Mouse (Mus musculus): ENCODE measurements around the gene Tssc4. TPM values are rescaled to one million over a fixed set of nuclear protein-coding genes. Genes with fewer than 3 reads are reported as not detected.

The Tssc4 gene
- polyA plus RNA-seq, 1 experiment from 2014 or later, result 94.5 TPM

- no peaks in the 10 kb centered on the region for H3K27me3 ChIP-seq (replicated peaks)
- H3K9ac ChIP-seq (replicated peaks), result no peak overlapping the region
- no peak for ATAC-seq (ENCODE audit: low FRiP score)
- H3K9me3 ChIP-seq (replicated peaks), result no peaks in the 10 kb centered on the region
- no peak overlapping the region for H3K4me3 ChIP-seq (replicated peaks)
- H3K27ac ChIP-seq (replicated peaks), result no peak overlapping the region
- no peak overlapping the region for H3K4me2 ChIP-seq
- peaks cover 48% of the 10 kb centered on the region for H3K36me3 ChIP-seq
- no peaks in the 10 kb centered on the region for H3K4me1 ChIP-seq
- WGBS, result 95% methylated on average over 8 of the region's 8 CpGs
Measured at GRCm38 (mm10) chr7:143034519-143035450, 34.3 kb upstream of the Tssc4 start.

DNA sequence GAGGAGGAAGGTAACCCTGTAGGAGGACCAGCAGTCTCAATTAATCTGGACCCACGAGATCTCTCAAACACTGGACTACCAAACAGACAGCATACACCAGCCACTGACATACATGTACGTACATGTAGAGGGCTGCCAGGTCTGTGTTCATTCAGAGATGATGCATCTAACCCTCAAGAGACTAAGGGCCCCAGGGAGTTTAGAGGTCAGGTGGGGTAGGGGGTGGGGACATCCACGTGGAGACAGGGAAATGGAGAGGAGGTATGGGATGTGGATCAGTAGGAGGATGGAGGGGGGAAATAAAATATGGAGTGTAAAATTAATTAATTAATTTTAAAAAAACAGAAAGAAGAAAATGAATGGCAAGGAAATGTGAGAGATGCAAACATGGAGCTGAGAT is 32.3 kb upstream of the Tssc4 start:
- H3K4me2 ChIP-seq, result no peak overlapping the region
- WGBS, result 81% methylated on average over 3 of the region's 3 CpGs
- no peak for ATAC-seq (ENCODE audit: low FRiP score)

DNA sequence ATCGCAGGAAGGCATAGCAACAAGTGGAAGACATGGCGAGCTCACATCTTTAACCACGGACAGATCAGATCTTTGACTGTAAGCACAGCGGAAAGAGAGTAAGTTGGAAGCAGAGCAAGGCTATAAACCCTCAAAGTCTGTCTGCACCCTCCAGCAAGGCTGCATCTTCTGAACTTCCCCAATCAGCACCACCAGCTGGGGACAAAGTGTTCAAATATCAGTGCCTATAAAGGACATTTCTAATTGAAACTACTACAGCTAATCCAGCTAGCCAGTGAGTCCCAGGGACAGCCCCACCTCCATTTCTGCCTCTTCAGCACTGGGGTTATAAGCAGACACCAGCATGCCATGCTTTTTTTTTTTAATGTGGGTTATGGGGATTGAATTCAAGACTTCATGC is 31.7 kb upstream of the Tssc4 start:
- H3K4me3 ChIP-seq (replicated peaks), result no peak overlapping the region
- no peak for ATAC-seq (ENCODE audit: low FRiP score)
- H3K4me2 ChIP-seq, result no peak overlapping the region
- H3K9me3 ChIP-seq (replicated peaks), result no peaks in the 10 kb centered on the region
- no peak overlapping the region for H3K27ac ChIP-seq (replicated peaks)
- no peaks in the 10 kb centered on the region for H3K4me1 ChIP-seq
- no peaks in the 10 kb centered on the region for H3K27me3 ChIP-seq (replicated peaks)
- peaks cover 33% of the 10 kb centered on the region for H3K36me3 ChIP-seq
- H3K9ac ChIP-seq (replicated peaks), result no peak overlapping the region
- WGBS, result 96% methylated on average over 4 of the region's 4 CpGs

More for the DNA sequence above, 32.3 kb upstream of the Tssc4 start:
- Histone ChIP-seq H3K27ac (replicated peaks) (no peak overlapping the region), H3K36me3 (peaks cover 35% of the 10 kb centered on the region), H3K4me1 (no peaks in the 10 kb centered on the region), H3K9ac (replicated peaks) (no peak overlapping the region), H3K4me3 (replicated peaks) (no peak overlapping the region), H3K9me3 (replicated peaks) (no peaks in the 10 kb centered on the region), H3K27me3 (replicated peaks) (no peaks in the 10 kb centered on the region)

- Histone ChIP-seq H3K27ac (replicated peaks) (no peak overlapping the region), H3K27me3 (replicated peaks) (no peaks in the 10 kb centered on the region), H3K4me2 (no peak overlapping the region), H3K4me1 (no peaks in the 10 kb centered on the region), H3K9ac (replicated peaks) (no peak overlapping the region), H3K9me3 (replicated peaks) (no peaks in the 10 kb centered on the region), H3K4me3 (replicated peaks) (no peak overlapping the region), H3K36me3 (peaks cover 32% of the 10 kb centered on the region)
- no peak for ATAC-seq (ENCODE audit: low FRiP score)
- 96% methylated on average over 3 of the region's 3 CpGs for WGBS
Measured at GRCm38 (mm10) chr7:143038174-143038931, 30.7 kb upstream of the Tssc4 start.

GRCm38 (mm10) chr7:143040561-143040960 is 28.5 kb upstream of the Tssc4 start:
- Histone ChIP-seq H3K27me3 (replicated peaks) (no peaks in the 10 kb centered on the region), H3K4me1 (no peaks in the 10 kb centered on the region), H3K27ac (replicated peaks) (no peak overlapping the region), H3K9ac (replicated peaks) (no peak overlapping the region), H3K9me3 (replicated peaks) (no peaks in the 10 kb centered on the region), H3K4me2 (no peak overlapping the region), H3K36me3 (peaks cover 23% of the 10 kb centered on the region; the same call in 1 of the 2 replicates), H3K4me3 (replicated peaks) (no peak overlapping the region)
- 96% methylated on average over 3 of the region's 3 CpGs for WGBS
- ATAC-seq (ENCODE audit: low FRiP score), result no peak

DNA sequence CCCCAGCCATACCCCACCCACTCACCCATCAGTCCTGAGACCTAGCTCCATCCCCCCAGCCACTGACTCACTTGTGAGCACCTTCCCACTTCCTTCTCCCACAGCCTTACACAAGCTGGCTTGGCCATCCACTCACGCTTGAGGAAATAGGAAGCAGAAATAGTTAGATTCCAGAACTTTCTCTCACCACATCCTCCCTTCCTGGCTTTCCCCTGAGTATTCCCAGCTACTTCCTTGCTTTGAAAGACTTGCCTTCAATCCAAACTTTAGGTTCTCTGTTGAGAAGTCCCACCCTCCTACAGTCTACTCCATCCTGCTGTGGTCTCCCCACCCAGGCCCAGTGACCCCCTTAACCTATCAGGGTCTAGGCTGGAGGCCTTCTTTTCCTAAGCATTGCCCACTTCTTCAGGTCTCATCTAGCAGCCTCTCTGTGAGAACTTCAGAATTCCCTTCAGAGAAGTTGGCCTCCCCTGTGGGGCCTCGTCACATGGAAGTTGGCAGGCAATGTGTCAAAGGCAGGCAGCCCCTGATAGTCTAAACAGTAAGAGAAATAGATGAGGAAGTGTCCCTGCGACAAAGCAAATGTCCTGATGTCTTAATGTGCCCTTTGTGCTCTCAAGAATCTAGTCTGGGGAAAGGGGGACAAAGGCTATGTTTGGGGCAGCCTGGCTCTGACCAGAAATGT is 27.8 kb upstream of the Tssc4 start:
- Histone ChIP-seq H3K27me3 (replicated peaks) (no peaks in the 10 kb centered on the region), H3K4me1 (no peaks in the 10 kb centered on the region)

GRCm38 (mm10) chr7:143042089-143042488 is 27.0 kb upstream of the Tssc4 start:
- H3K27me3 ChIP-seq (replicated peaks), result no peaks in the 10 kb centered on the region
- no peak overlapping the region for H3K4me3 ChIP-seq (replicated peaks)
- no peak for ATAC-seq (ENCODE audit: low FRiP score)
- no peak overlapping the region; the same call in 1 of the 2 replicates for H3K27ac ChIP-seq (replicated peaks)
- no peaks in the 10 kb centered on the region for H3K4me1 ChIP-seq
- no peak overlapping the region for H3K4me2 ChIP-seq
- no peaks in the 10 kb centered on the region for H3K9me3 ChIP-seq (replicated peaks)
- no peak overlapping the region for H3K9ac ChIP-seq (replicated peaks)
- 69% methylated on average over 3 of the region's 3 CpGs for WGBS
- peaks cover 18% of the 10 kb centered on the region; the same call in 1 of the 2 replicates for H3K36me3 ChIP-seq

More for the DNA sequence above, 27.8 kb upstream of the Tssc4 start:
- 80% methylated on average over 3 of the region's 3 CpGs for WGBS
- Histone ChIP-seq H3K4me2 (no peak overlapping the region), H3K9me3 (replicated peaks) (no peaks in the 10 kb centered on the region), H3K4me3 (replicated peaks) (no peak overlapping the region), H3K27ac (replicated peaks) (no peak overlapping the region), H3K36me3 (peaks cover 23% of the 10 kb centered on the region; the same call in 1 of the 2 replicates), H3K9ac (replicated peaks) (no peak overlapping the region)
- ATAC-seq (ENCODE audit: low FRiP score), result no peak

GRCm38 (mm10) chr7:143042897-143043300 is 26.1 kb upstream of the Tssc4 start:
- Histone ChIP-seq H3K9me3 (replicated peaks) (no peaks in the 10 kb centered on the region), H3K27ac (replicated peaks) (no peak overlapping the region; the same call in 1 of the 2 replicates), H3K9ac (replicated peaks) (no peak overlapping the region), H3K4me3 (replicated peaks) (no peak overlapping the region), H3K36me3 (peaks cover 14% of the 10 kb centered on the region; the same call in 1 of the 2 replicates), H3K4me2 (no peak overlapping the region), H3K4me1 (no peaks in the 10 kb centered on the region), H3K27me3 (replicated peaks) (no peaks in the 10 kb centered on the region)
- no peak for ATAC-seq (ENCODE audit: low FRiP score)
- WGBS, result 80% methylated on average over 3 of the region's 3 CpGs

DNA sequence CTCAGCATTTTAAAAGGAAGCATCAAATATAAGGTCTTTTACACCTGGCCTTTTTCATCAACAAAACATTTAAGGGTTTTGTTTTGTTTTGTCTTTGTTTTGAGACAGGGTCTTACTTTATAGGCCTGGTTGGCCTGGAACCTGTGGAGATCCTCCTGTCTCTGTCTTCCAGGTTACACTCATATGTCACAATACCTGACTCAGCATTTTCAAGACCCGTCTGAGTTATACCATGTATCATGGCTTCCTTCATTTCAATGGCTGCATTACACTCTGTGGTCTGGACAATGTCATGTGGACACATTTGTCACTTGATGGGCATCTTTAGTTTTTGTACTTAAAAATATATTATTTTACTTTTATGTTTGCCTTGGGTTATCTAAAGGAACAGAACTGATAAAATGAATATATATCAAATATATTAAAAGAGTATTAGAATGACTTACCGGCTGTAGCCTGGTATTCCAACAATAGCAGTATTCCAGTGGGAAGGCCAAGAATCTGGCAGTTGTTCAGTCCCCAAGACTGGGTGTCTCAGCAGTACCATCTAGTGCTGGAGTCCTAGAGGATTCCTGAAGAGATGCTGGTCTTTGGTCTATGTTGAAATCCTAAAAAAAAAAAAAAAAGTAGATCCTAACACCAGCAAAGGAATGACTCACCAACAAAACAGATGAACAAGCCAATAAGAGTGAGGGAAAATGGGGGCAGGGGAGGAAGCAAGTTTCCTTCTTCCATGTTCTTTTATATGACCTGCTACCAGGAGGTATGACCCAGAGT is 24.8 kb upstream of the Tssc4 start:
- no peaks in the 10 kb centered on the region for H3K9me3 ChIP-seq (replicated peaks)
- no peak overlapping the region for H3K4me3 ChIP-seq (replicated peaks)
- 95% methylated on average over 2 of the region's 2 CpGs for WGBS
- H3K4me2 ChIP-seq, result no peak overlapping the region
- ATAC-seq (ENCODE audit: low FRiP score), result no peak
- no peaks in the 10 kb centered on the region for H3K27me3 ChIP-seq (replicated peaks)
- no peaks in the 10 kb centered on the region for H3K4me1 ChIP-seq
- H3K27ac ChIP-seq (replicated peaks), result no peak overlapping the region
- H3K9ac ChIP-seq (replicated peaks), result no peak overlapping the region
- H3K36me3 ChIP-seq, result peaks cover 14% of the 10 kb centered on the region; the same call in 1 of the 2 replicates

DNA sequence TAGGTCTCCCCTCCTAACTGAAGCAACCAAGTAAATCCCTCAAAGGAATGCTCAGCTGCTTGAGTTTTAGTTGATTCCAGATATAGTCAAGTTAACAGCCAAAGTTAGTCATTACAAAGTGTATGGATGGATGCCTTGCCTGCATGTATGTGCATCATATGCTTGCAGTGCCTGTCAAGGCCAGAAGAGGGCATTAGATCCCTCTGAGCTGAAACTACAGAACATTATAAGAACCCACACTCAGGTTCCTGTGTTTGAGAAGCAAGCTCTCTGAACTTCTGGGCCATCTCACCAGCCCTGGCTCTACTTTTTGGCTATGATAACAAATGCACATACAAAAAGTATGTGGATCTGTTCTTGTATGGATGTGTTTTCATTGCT is 24.2 kb upstream of the Tssc4 start:
- no peak overlapping the region for H3K9ac ChIP-seq (replicated peaks)
- H3K27me3 ChIP-seq (replicated peaks), result no peaks in the 10 kb centered on the region
- no peak overlapping the region for H3K4me2 ChIP-seq
- H3K9me3 ChIP-seq (replicated peaks), result no peaks in the 10 kb centered on the region
- no peaks in the 10 kb centered on the region for H3K4me1 ChIP-seq
- no peak overlapping the region for H3K27ac ChIP-seq (replicated peaks)
- ATAC-seq (ENCODE audit: low FRiP score), result no peak
- H3K36me3 ChIP-seq, result peaks cover 11% of the 10 kb centered on the region; the same call in 1 of the 2 replicates
- no peak overlapping the region for H3K4me3 ChIP-seq (replicated peaks)

GRCm38 (mm10) chr7:143046358-143046757 is 22.7 kb upstream of the Tssc4 start:
- no peak overlapping the region for H3K4me2 ChIP-seq
- no peak overlapping the region for H3K9ac ChIP-seq (replicated peaks)
- ATAC-seq (ENCODE audit: low FRiP score), result no peak
- no peak overlapping the region for H3K27ac ChIP-seq (replicated peaks)
- H3K9me3 ChIP-seq (replicated peaks), result no peaks in the 10 kb centered on the region
- no peaks in the 10 kb centered on the region for H3K4me1 ChIP-seq
- no peak overlapping the region for H3K4me3 ChIP-seq (replicated peaks)
- no peaks in the 10 kb centered on the region for H3K27me3 ChIP-seq (replicated peaks)
- peaks cover 11% of the 10 kb centered on the region; the same call in 1 of the 2 replicates for H3K36me3 ChIP-seq
- WGBS, result 85% methylated on average over 7 of the region's 7 CpGs
